Mouse (Mus musculus): ENCODE results near the gene Baiap2l2. TPM values are rescaled to one million over a fixed set of nuclear protein-coding genes. Genes with fewer than 3 reads are reported as not detected.
A peak's percentile ranks its signal among the peaks of the same experiment; 100 is the strongest.

Gene Baiap2l2
- under 1 TPM in 1 of 2 experiments, not detected in 1; 0.50 TPM for total RNA-seq (2021)

- no peak for DNase-seq
- intact Hi-C loops (cut with DNase I) = no loop called here
These were observed at the start of gene Baiap2l2 for GRCm38 (mm10) chr15:79285399-79285798. Gene Baiap2l2, minus strand, starts transcription at chr15:79285537.

DNA sequence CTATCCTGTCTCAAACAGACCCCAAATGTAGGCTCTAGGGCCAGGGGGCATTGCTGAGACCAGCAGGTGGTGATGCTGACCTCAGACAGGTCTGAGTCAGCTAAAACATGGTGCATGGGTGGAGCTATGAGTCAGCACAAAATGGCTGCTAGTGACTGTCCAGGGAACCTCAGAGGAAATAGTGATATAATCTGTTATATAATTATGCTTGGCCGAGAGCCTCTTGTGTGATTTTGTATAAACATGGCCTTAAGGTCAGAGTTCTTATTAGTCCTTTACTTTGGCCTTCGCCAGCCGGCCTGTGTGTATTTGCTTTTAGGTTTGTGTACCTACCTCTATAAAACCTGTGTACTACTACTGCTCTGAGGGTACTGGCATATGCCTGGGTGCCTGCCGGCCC, 48.1 kb upstream of the Baiap2l2 start:
- intact Hi-C loops (cut with DNase I) = no loop called here
- no peak for DNase-seq

- intact Hi-C loops (cut with DNase I) = no loop called here
- no peak for DNase-seq
These were observed 45.2 kb upstream of the Baiap2l2 start for GRCm38 (mm10) chr15:79330521-79330920.

- no peak for DNase-seq
- intact Hi-C loops (cut with DNase I) = loop anchor here (2.0 kb wide), 1 partner anchor 17 kb away; the partner anchor contains the start of gene Maff
These were observed 44.6 kb upstream of the Baiap2l2 start for GRCm38 (mm10) chr15:79329979-79330363.

GRCm38 (mm10) chr15:79329346-79329978, 44.1 kb upstream of the Baiap2l2 start:
- intact Hi-C loops (cut with DNase I) = loop anchor here (2.0 kb wide), 1 partner anchor 17 kb away; the partner anchor contains the start of gene Maff
- no peak for DNase-seq

DNA sequence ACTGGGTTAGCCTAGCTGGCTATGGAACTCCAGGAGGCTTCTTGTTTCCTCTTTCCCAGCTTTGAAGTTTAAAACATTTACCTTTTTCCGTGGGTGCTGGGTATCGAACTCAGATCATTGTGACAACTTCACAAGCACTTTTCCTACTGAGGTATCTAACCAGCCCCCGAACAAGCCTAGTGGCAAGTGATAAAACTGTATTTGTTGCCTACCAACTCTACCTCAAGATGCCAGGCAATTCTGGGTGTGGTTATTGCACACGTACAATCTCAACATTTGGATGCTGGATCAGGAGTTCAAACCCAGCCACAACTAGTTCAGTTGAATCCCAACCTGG, 43.6 kb upstream of the Baiap2l2 start:
- no peak for DNase-seq
- intact Hi-C loops (cut with DNase I) = loop anchor here (2.0 kb wide), 1 partner anchor 18 kb away; the partner anchor contains the start of gene Maff

- intact Hi-C loops (cut with DNase I) = loop anchor here (2.0 kb wide), 1 partner anchor 19 kb away; the partner anchor contains the start of gene Maff
These were observed 43.0 kb upstream of the Baiap2l2 start, which contains the start of gene Pla2g6 for GRCm38 (mm10) chr15:79328058-79328938. Gene Pla2g6, minus strand, starts transcription at chr15:79328390.

DNA sequence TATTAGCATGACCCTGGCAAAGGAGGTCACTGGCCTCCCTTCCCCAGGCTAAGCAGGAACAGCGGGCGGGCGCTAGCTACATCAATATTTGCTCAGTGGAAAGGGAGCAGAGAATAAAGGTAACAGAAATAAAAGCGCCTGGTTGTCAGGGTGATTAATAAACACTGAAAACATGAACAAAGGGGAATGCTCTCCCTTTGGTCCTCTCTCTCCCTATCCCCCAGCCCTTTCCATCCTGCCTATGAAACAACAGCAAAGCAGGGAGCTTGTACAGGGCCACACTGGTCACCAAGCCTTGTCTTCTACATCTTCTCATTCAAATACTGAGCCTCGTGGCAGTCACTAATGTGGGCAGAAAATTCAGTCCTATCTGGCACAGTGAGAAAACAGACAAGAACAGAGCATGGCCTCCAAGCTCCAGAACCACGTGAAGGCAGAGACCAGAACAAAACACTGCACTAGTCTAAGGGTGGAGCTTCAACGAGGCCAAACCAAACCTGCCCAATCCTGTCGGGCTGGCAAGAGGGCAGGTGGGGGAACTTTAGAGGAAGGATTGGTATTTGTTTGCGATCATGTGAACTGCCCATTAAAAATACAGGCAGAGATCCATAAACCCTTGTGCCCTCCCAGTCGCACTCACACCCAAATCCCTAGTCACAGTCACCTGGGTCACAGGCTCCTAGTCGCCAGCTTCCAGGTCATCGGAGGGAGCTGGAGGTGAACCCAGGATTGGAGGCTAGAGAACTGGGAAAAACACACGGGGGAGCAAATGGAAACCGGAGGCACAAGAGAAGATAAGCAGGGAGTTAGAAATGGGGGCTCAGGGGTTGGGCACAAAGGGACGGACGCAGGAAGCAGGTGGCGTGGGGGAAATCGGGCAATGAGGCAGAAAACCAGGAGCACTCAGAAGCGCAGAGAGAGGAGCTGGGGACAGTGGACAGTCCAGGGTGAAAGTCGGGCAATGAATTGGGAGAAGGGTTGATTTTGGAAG, 41.9 kb upstream of the Baiap2l2 start:
- no peak for DNase-seq

More at GRCm38 (mm10) chr15:79328058-79328938, 43.0 kb upstream of the Baiap2l2 start, which contains the start of gene Pla2g6:
- DNase-seq = peak; percentile 97

GRCm38 (mm10) chr15:79326264-79326663, 40.9 kb upstream of the Baiap2l2 start:
- intact Hi-C loops (cut with DNase I) = no loop called here
- no peak for DNase-seq

More for the DNA sequence above, 41.9 kb upstream of the Baiap2l2 start:
- intact Hi-C loops (cut with DNase I) = no loop called here

GRCm38 (mm10) chr15:79325742-79326141, 40.4 kb upstream of the Baiap2l2 start:
- intact Hi-C loops (cut with DNase I) = no loop called here
- DNase-seq = no peak

DNA sequence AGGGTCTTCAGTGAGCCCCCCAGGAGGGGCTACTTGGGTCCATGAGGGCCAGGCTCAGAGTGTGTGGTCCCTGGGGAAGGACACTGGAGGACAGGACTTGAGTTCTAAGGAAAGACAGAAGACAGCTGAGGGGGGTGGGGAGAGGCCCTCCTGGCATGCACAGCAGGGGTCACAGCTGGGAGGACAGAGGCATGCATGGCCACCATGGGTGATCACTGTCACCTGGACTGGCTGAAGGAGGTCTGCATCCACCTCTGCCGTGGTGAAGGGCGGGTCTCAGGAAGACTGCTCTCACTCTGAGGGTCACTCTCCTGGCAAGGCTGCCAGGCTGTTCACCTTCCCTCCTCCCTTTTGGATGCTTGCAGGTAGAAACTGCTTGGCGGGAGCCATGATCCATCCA, 39.0 kb upstream of the Baiap2l2 start:
- no peak for DNase-seq
- intact Hi-C loops (cut with DNase I) = loop anchor here (5.0 kb wide), 1 partner anchor 143 kb away; no protein-coding TSS in a partner anchor

DNA sequence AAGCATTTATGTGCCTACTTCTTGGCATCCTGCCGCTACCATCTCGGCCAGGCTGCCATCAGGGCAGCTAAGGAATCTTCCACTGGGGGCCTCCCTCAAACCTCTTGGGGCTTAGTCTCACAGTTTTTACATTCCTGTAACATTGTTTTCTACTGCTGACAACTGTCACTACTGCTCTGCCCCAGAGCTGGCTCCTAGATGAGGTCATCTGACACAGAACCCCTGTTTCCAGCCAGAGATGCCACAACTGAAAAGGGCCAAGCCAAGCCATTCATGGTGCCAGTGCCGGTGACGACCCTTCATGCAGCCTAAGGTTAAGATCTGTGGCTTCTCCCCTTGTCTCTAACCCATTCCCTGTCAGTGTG, 38.4 kb upstream of the Baiap2l2 start:
- no peak for DNase-seq
- intact Hi-C loops (cut with DNase I) = loop anchor here (5.0 kb wide), 1 partner anchor 144 kb away; no protein-coding TSS in a partner anchor

- intact Hi-C loops (cut with DNase I) = loop anchor here (5.0 kb wide), 1 partner anchor 144 kb away; no protein-coding TSS in a partner anchor
- peak; percentile 79 to 80 for DNase-seq
These were observed 37.9 kb upstream of the Baiap2l2 start for GRCm38 (mm10) chr15:79322991-79323790.

DNA sequence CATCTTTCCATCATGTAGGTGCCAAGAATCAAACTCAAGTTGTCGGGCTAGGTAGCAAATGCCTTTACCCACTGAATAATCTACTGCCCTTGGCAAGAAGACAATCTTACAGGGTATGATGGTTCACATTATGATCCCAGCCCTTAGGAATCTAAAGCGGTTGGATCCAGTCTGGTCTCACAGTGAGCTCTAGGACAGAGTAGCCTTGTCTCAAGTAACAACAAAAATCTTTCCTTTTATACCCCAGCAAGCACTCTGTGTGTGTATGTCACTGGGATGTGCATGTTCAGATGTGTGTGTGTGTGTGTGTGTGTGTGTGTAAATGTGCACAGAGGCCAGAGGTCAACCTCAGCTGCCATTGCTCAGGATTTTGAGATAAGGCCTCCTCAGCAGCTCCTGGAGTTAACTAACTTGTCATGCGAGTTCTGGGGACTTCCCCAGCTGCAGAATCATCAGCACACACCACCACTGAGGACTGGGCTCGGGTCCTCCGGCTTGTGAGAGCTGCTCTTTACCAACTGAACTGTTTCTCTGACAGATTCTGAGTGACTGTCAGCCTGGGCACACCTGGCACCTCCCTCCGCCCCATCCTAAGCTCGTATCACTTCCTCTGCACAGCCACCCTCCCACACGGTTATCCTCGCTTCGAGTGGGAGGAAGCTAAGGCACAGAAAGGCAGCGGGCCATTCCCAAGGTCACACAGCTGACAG, 37.1 kb upstream of the Baiap2l2 start:
- intact Hi-C loops (cut with DNase I) = loop anchor here (5.0 kb wide), 1 partner anchor 145 kb away; no protein-coding TSS in a partner anchor
- DNase-seq = no peak

DNA sequence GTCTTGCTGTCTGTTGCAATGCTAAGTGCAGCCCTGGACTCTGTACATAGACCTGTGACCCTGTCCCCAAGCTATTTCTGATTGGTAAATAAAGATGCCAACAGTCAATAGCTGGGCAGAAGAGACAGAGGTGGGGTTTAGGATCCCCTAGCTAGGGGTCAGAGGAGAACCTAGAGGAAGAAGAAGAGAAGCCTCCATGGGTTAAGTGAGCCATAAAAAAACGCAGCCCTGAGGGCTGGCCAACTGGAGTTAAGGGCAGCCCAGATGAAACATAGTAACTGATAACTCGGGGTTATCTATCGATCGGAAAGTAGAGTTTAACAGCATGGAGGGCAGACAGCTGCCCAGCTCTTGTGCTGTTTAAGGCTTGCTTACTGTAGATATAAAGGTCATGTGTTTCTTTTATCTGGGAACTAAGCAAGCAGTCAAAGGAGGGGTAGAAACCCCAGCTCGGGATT, 36.4 kb upstream of the Baiap2l2 start:
- intact Hi-C loops (cut with DNase I) = loop anchor here (5.0 kb wide), 1 partner anchor 146 kb away; no protein-coding TSS in a partner anchor
- no peak for DNase-seq

GRCm38 (mm10) chr15:79313848-79314369, 28.6 kb upstream of the Baiap2l2 start:
- no peak for DNase-seq
- intact Hi-C loops (cut with DNase I) = no loop called here

- intact Hi-C loops (cut with DNase I) = no loop called here
- no peak for DNase-seq
These were observed 22.5 kb upstream of the Baiap2l2 start for GRCm38 (mm10) chr15:79307861-79308260.

DNA sequence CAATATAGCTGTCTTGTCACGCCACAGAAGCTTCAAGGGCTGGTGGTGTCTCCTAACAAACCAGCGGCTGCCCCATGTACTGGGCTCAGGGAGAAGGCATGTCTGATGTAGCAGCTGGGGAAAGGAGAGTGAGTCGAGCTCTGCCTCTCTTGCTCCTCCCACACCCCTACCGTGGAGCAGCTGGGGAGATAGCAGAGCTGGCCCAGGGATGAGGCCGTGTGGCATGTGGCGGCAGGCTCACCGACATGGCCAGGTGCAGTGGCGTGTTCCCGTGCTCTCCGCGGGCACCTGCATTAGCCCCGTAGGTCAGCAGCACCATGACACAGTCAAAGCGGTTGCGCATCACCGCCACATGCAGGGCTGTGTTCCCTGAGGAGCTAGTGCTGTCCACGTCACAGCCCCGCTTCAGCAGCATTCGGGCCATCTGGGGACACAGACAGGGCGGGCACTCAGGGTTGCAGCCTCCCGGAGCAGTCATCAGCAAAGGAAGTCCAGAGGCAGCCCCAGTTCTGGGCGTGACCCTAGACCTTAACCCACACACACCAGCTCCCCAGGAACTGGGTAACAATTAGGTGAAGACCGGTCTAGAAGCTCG, 20.8 kb upstream of the Baiap2l2 start:
- intact Hi-C loops (cut with DNase I) = no loop called here
- no peak for DNase-seq
